Mouse (Mus musculus) E14TG2a.4 (cell line): ENCODE data around the gene Dnajb4.
"Not testable (repeated sequence)": the region's sequence is repeated elsewhere in the genome, so short reads cannot be mapped to it uniquely, and the experiment has no call there.

Experiments
- H3K27me3 ChIP-seq: 2 replicates; pipeline ENCODE4 v1.6.1; 2014; ENCODE audit warnings: low read length, control low read depth; ENCODE audit not compliant: insufficient read depth
- H3K36me3 ChIP-seq: 2 replicates; pipeline ENCODE4 v1.6.1; 2014; ENCODE audit warnings: low read length, control low read depth; ENCODE audit not compliant: insufficient read depth
- H3K4me1 ChIP-seq: replicated peaks from 2 replicates; pipeline ENCODE4 v1.6.1; 2014; ENCODE audit warnings: low read depth, low read length, control low read depth
- H3K4me3 ChIP-seq: replicated peaks from 2 replicates; pipeline ENCODE4 v1.5.1; 2014; ENCODE audit warnings: mild to moderate bottlenecking, low read length
- H3K9me3 ChIP-seq: 2 replicates; pipeline ENCODE4 v1.6.1; 2014; ENCODE audit warnings: low read length, control low read depth
- CTCF ChIP-seq: conservative IDR thresholded peaks from 2 replicates; pipeline ENCODE4 v1.5.1; 2014; ENCODE audit warnings: low read length
- NANOG ChIP-seq: IDR thresholded peaks from 2 replicates; pipeline ENCODE4 v1.6.1; 2014; ENCODE audit warnings: borderline replicate concordance, low read length, mixed read lengths
- POU5F1 ChIP-seq: IDR thresholded peaks from 2 replicates; pipeline ENCODE4 v1.6.1; 2014; ENCODE audit warnings: low read length, borderline replicate concordance

Gene Dnajb4

GRCm38 (mm10) chr3:152151725-152152482 is 58.2 kb downstream of the Dnajb4 start:
- TF ChIP-seq CTCF = no peak
- TF ChIP-seq NANOG = no peak
- TF ChIP-seq POU5F1 = no peak
- peaks cover 5% of the 10 kb centered on the region; the same call in 1 of the 2 replicates for H3K9me3 ChIP-seq
- H3K4me1 ChIP-seq = peaks cover 6% of the 10 kb centered on the region; the same call in 1 of the 2 replicates
- peaks cover 3% of the 10 kb centered on the region; the same call in 1 of the 2 replicates for H3K27me3 ChIP-seq
- H3K36me3 ChIP-seq = no peaks in the 10 kb centered on the region
- no peak overlapping the region for H3K4me3 ChIP-seq

- TF ChIP-seq CTCF = no peak
- no peak for TF ChIP-seq POU5F1
- TF ChIP-seq NANOG = no peak
- Histone ChIP-seq H3K9me3 (no peaks in the 10 kb centered on the region), H3K36me3 (no peaks in the 10 kb centered on the region), H3K27me3 (peaks cover 9% of the 10 kb centered on the region), H3K4me1 (peaks cover 3% of the 10 kb centered on the region; the same call in 1 of the 2 replicates), H3K4me3 (no peak overlapping the region)
Measured at GRCm38 (mm10) chr3:152149863-152150262, 60.2 kb downstream of the Dnajb4 start.

GRCm38 (mm10) chr3:152149449-152149848 is 60.7 kb downstream of the Dnajb4 start:
- Histone ChIP-seq H3K36me3 (no peaks in the 10 kb centered on the region), H3K27me3 (peaks cover 10% of the 10 kb centered on the region), H3K4me3 (no peak overlapping the region), H3K4me1 (no peaks in the 10 kb centered on the region; the same call in 1 of the 2 replicates), H3K9me3 (no peaks in the 10 kb centered on the region)
- TF ChIP-seq NANOG (no peak), POU5F1 (no peak), CTCF (no peak)

DNA sequence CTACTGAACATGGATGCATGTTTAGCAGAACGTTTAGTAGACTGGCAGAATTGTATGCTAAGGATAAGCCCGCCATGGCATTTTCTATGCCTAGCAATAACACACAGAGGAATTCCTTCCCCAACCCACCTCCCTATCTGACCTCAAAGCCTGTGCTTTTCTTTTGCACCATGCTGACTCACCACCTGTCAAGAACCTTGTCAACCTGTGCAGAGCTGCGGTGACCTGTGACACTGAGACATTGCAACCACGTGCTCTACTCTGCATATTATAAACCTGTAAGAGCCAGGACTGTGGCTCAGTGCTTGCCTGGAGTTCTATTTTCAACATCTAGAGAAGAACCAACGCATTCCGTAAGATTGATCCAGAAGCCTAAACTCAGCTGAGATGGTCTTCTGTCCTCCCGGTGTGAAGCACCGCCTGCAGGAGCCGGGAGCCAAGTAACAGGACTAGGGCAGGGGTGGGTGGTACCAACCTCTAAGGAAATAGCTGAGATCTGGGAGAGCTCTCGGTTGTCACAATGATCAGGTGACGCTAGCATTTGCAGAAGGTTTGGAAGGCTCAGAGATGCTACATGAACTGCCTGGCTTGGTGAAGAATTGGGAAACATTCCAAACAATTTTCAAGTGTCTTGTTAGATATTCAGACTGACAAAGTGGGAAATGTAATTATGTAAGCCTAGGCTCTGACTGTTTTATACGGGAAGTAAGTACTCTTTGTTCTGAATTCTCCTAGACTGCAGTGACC is 62.8 kb downstream of the Dnajb4 start:
- no peak for TF ChIP-seq CTCF
- no peaks in the 10 kb centered on the region for H3K9me3 ChIP-seq
- H3K4me1 ChIP-seq = no peaks in the 10 kb centered on the region; the same call in 1 of the 2 replicates
- H3K27me3 ChIP-seq = peaks cover 14% of the 10 kb centered on the region
- H3K4me3 ChIP-seq = no peak overlapping the region
- no peaks in the 10 kb centered on the region for H3K36me3 ChIP-seq

- TF ChIP-seq CTCF (no peak), NANOG (no peak), POU5F1 (no peak)
- H3K27me3 ChIP-seq = peaks cover 14% of the 10 kb centered on the region
- H3K9me3 ChIP-seq = no peaks in the 10 kb centered on the region
- no peak overlapping the region for H3K4me3 ChIP-seq
- H3K4me1 ChIP-seq = no peaks in the 10 kb centered on the region
- H3K36me3 ChIP-seq = no peaks in the 10 kb centered on the region
Measured at GRCm38 (mm10) chr3:152145186-152145585, 64.9 kb downstream of the Dnajb4 start.

DNA sequence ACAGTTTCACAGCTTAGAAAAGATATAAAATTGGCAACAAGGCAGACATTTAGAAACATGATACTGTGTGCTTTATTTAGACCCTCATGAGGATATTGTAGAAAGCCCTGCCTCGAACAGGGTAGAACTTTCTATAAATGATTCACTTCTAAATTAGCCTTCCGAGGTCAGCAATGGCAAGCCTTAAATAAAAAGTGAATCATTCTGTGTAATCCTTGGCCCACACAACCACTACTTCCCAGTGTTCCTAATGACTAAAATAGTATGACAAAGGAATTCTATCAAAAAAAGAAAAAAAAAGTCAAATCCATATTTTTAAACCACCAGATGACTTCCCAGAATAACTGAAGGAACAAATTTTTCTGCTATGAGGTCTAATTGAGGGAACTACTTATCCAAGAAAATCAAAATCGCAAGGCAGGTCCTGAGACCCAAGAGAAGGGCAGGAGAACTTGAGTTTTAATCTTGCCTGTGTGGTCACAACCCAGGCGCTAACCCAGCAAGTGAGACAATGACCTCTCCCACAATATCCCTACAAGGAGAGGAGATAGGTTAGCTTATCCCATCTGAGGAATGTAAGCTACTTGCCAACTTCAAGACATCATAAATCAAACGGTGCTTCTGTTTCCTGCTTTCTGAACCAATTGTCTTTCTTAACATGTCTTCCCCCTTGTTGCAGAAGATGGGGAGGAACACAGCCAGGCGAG is 67.0 kb downstream of the Dnajb4 start:
- TF ChIP-seq NANOG (no peak), CTCF (no peak), POU5F1 (no peak)
- H3K36me3 ChIP-seq = no peaks in the 10 kb centered on the region
- peaks cover 3% of the 10 kb centered on the region; the same call in 1 of the 2 replicates for H3K9me3 ChIP-seq
- no peak overlapping the region for H3K4me3 ChIP-seq
- no peaks in the 10 kb centered on the region for H3K4me1 ChIP-seq
- H3K27me3 ChIP-seq = peaks cover 11% of the 10 kb centered on the region

GRCm38 (mm10) chr3:152142146-152142545 is 68.0 kb downstream of the Dnajb4 start:
- Histone ChIP-seq H3K4me1 (no peaks in the 10 kb centered on the region), H3K4me3 (no peak overlapping the region), H3K36me3 (no peaks in the 10 kb centered on the region), H3K27me3 (peaks cover 11% of the 10 kb centered on the region), H3K9me3 (peaks cover 12% of the 10 kb centered on the region)
- no peak for TF ChIP-seq CTCF

DNA sequence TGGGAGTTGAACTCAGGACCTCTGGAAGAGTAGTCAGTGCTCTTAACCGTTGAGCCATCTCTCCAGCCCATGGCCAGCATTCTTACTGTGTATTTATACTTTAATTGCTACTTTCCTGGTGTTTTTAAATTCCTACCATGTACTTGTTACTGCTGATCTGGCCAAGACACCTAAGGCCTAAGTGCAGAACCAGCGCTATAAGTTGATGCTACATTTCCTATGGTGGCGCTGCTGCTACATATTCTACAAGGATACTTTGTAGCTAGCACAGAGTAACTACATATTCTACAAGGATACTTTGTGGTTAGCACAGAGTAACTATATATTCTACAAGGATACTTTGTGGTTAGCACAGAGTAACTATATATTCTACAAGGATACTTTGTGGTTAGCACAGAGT is 70.8 kb downstream of the Dnajb4 start:
- H3K36me3 ChIP-seq, H3K4me3 ChIP-seq, H3K27me3 ChIP-seq, H3K4me1 ChIP-seq: not testable (repeated sequence)
- peaks cover 20% of the 10 kb centered on the region for H3K9me3 ChIP-seq

- H3K36me3 ChIP-seq = not testable (repeated sequence)
Measured at GRCm38 (mm10) chr3:152136106-152136505, 74.0 kb downstream of the Dnajb4 start.

More at GRCm38 (mm10) chr3:152136106-152136505, 74.0 kb downstream of the Dnajb4 start:
- not testable (repeated sequence) for H3K4me3 ChIP-seq, H3K27me3 ChIP-seq, H3K4me1 ChIP-seq
- H3K9me3 ChIP-seq = peaks cover 20% of the 10 kb centered on the region
